Mouse (Mus musculus) embryonic facial prominence, embryonic 11.5 days (tissue): ENCODE results near the gene Rhbdl1. TPM values are rescaled to one million over a fixed set of nuclear protein-coding genes. Genes with fewer than 3 reads are reported as not detected.
A peak's percentile ranks its signal among the peaks of the same experiment; 100 is the strongest.

ENCODE experiments used
- ATAC-seq: fragments of 200-750 bp; cut with Nextera tagmentation; replicated peaks from 2 replicates; pipeline ENCODE4 v1.8.0; 2017; ENCODE audit warnings: low read depth; ENCODE audit not compliant: insufficient number of reproducible peaks, low FRiP score, low TSS enrichment
- DNase-seq: peaks from one replicate; pipeline ENCODE4 v3.0.0-alpha.2; 2015; ENCODE audit warnings: low spot score
- H3K27ac ChIP-seq: fragments of 300-500 bp; sonication (generic); replicated peaks from 2 replicates; pipeline ENCODE4 v1.5.1; 2014; ENCODE audit warnings: mild to moderate bottlenecking, low read depth, low read length, control low read depth
- H3K27me3 ChIP-seq: fragments of 300-500 bp; sonication (generic); 2 replicates; pipeline ENCODE4 v1.6.1; 2014; ENCODE audit warnings: mild to moderate bottlenecking, low read length, moderate library complexity, mixed read lengths; ENCODE audit not compliant: control insufficient read depth, insufficient read depth
- H3K36me3 ChIP-seq: fragments of 300-500 bp; sonication (generic); replicated peaks from 2 replicates; pipeline ENCODE4 v1.6.1; 2014; ENCODE audit warnings: low read depth, mild to moderate bottlenecking, low read length, moderate library complexity, mixed read lengths; ENCODE audit not compliant: control insufficient read depth, insufficient read depth
- H3K4me1 ChIP-seq: fragments of 300-500 bp; sonication (generic); 2 replicates; pipeline ENCODE4 v1.6.1; 2014; ENCODE audit warnings: low read length, mixed read lengths; ENCODE audit not compliant: control insufficient read depth, insufficient read depth
- H3K4me2 ChIP-seq: fragments of 300-500 bp; sonication (generic); 2 replicates; pipeline ENCODE4 v1.6.1; 2014; ENCODE audit warnings: low read depth, mild to moderate bottlenecking, control low read depth, low read length, moderate library complexity
- H3K4me3 ChIP-seq: fragments of 300-500 bp; sonication (generic); 2 replicates; pipeline ENCODE4 v1.5.1; 2014; ENCODE audit warnings: low read depth, low read length, control low read depth
- H3K9ac ChIP-seq: fragments of 300-500 bp; sonication (generic); replicated peaks from 2 replicates; pipeline ENCODE4 v1.6.1; 2014; ENCODE audit warnings: mild to moderate bottlenecking, control low read depth, low read length
- H3K9me3 ChIP-seq: fragments of 300-500 bp; sonication (generic); replicated peaks from 2 replicates; pipeline ENCODE4 v1.6.1; 2016; ENCODE audit warnings: mild to moderate bottlenecking, low read length, inconsistent platforms, mixed read lengths; ENCODE audit not compliant: control insufficient read depth
- WGBS: fragments of 180-500 bp; shearing (Covaris S2); extraction: QIAGEN DNeasy Blood & Tissue Kit; methylation state at CpG from one replicate; pipeline ENCODE4 v1.1.7; 2014; 5-methylcytosine and 5-hydroxymethylcytosine counted together
- polyA plus RNA-seq: library from polyadenylated mRNA; unstranded; fragments of >200 nt; fragmentation: Nextera tagmentation; extraction: Ambion mirVana; gene quantifications from 2 replicates; pipeline ENCODE4 v1.2.1, GENCODE M21; 2014

Gene Rhbdl1
- polyA plus RNA-seq, 1 experiment from 2014 or later, result 1.5 TPM

- Histone ChIP-seq H3K27ac (no peak overlapping the region), H3K27me3 (peaks cover under 1% of the 10 kb centered on the region; the same call in 1 of the 2 replicates), H3K4me2 (no peak overlapping the region), H3K36me3 (no peaks in the 10 kb centered on the region; the same call in none of the 2 replicates), H3K9ac (no peak overlapping the region), H3K4me3 (no peak overlapping the region), H3K4me1 (peaks cover 13% of the 10 kb centered on the region), H3K9me3 (no peaks in the 10 kb centered on the region)
- DNase-seq (no peak), ATAC-seq (no peak)
- WGBS, result 90% methylated on average over 6 of the region's 6 CpGs
Measured at GRCm38 (mm10) chr17:25825311-25825710, 11.8 kb downstream of the Rhbdl1 start.

GRCm38 (mm10) chr17:25824362-25825142, 12.5 kb downstream of the Rhbdl1 start:
- Histone ChIP-seq H3K4me2 (peak overlapping the region; percentile 93; the same call in 1 of the 2 replicates), H3K27ac (no peak overlapping the region), H3K4me1 (peaks cover 10% of the 10 kb centered on the region), H3K36me3 (no peaks in the 10 kb centered on the region; the same call in 1 of the 2 replicates), H3K4me3 (peak overlapping the region; percentile 58), H3K27me3 (peaks cover 8% of the 10 kb centered on the region), H3K9me3 (no peaks in the 10 kb centered on the region), H3K9ac (peak overlapping the region; percentile 75; the same call in 1 of the 2 replicates)
- WGBS, result 78% methylated on average over 16 of the region's 17 CpGs
- ATAC-seq (no peak), DNase-seq (no peak)

GRCm38 (mm10) chr17:25823452-25823851, 13.6 kb downstream of the Rhbdl1 start, which contains the start of gene Wdr24:
Gene Wdr24 (plus strand): TSS chr17:25823627.
- DNase-seq (peak; percentile 91), ATAC-seq (0 out of 2 replicates have a peak, but pooled peaks have one; percentile 25)
- no peak within 1 kb of the TSS for H3K27ac ChIP-seq
- no peaks in the 10 kb centered on the region; the same call in 1 of the 2 replicates for H3K36me3 ChIP-seq
- H3K9me3 ChIP-seq, result no peaks in the 10 kb centered on the region
- peak within 1 kb of the TSS; percentile 58 for H3K4me3 ChIP-seq
- H3K27me3 ChIP-seq, result peaks cover 19% of the 10 kb centered on the region
- H3K4me1 ChIP-seq, result peaks cover 9% of the 10 kb centered on the region
- WGBS, result under 1% methylated on average over 18 of the region's 18 CpGs
- peak within 1 kb of the TSS; percentile 93 for H3K4me2 ChIP-seq
- H3K9ac ChIP-seq, result peak within 1 kb of the TSS; percentile 75

GRCm38 (mm10) chr17:25818851-25819780, 18.0 kb downstream of the Rhbdl1 start:
- H3K9ac ChIP-seq, result no peak overlapping the region; the same call in 1 of the 2 replicates
- WGBS, result 7% methylated on average over 46 of the region's 46 CpGs

GRCm38 (mm10) chr17:25817662-25818061, 19.4 kb downstream of the Rhbdl1 start:
- no peaks in the 10 kb centered on the region for H3K4me1 ChIP-seq
- H3K27ac ChIP-seq, result no peak overlapping the region
- DNase-seq (no peak), ATAC-seq (no peak)
- 83% methylated on average over 11 of the region's 11 CpGs for WGBS
- no peak overlapping the region for H3K4me3 ChIP-seq
- peaks cover 28% of the 10 kb centered on the region for H3K27me3 ChIP-seq
- no peak overlapping the region for H3K9ac ChIP-seq
- H3K9me3 ChIP-seq, result no peaks in the 10 kb centered on the region
- H3K4me2 ChIP-seq, result no peak overlapping the region
- H3K36me3 ChIP-seq, result no peaks in the 10 kb centered on the region

More at GRCm38 (mm10) chr17:25818851-25819780, 18.0 kb downstream of the Rhbdl1 start:
- ATAC-seq, result no peak
- Histone ChIP-seq H3K27me3 (peaks cover 28% of the 10 kb centered on the region), H3K27ac (no peak overlapping the region), H3K9me3 (no peaks in the 10 kb centered on the region), H3K4me2 (peak overlapping the region; percentile 16), H3K4me1 (peaks cover 2% of the 10 kb centered on the region), H3K4me3 (peak overlapping the region; percentile 18), H3K36me3 (no peaks in the 10 kb centered on the region)
- DNase-seq, result no peak

- ATAC-seq (no peak), DNase-seq (peak; percentile 93)
- Histone ChIP-seq H3K4me1 (no peaks in the 10 kb centered on the region; the same call in 1 of the 2 replicates), H3K9me3 (no peaks in the 10 kb centered on the region), H3K27me3 (peaks cover 19% of the 10 kb centered on the region), H3K9ac (no peak overlapping the region), H3K36me3 (no peaks in the 10 kb centered on the region), H3K4me3 (no peak overlapping the region), H3K27ac (no peak overlapping the region), H3K4me2 (no peak overlapping the region)
- 4% methylated on average over 20 of the region's 20 CpGs for WGBS
Measured at GRCm38 (mm10) chr17:25813471-25813870, 23.6 kb downstream of the Rhbdl1 start.

- Histone ChIP-seq H3K27ac (no peak overlapping the region), H3K27me3 (peaks cover 14% of the 10 kb centered on the region), H3K4me2 (no peak overlapping the region), H3K36me3 (no peaks in the 10 kb centered on the region), H3K4me1 (no peaks in the 10 kb centered on the region; the same call in 1 of the 2 replicates), H3K4me3 (no peak overlapping the region), H3K9ac (no peak overlapping the region), H3K9me3 (no peaks in the 10 kb centered on the region)
- no peak for ATAC-seq
- DNase-seq, result no peak
- 74% methylated on average over 4 of the region's 4 CpGs for WGBS
Measured at GRCm38 (mm10) chr17:25810890-25811289, 26.2 kb downstream of the Rhbdl1 start.
